Mouse (Mus musculus): ENCODE measurements around the gene Fzd2.

Fzd2 gene

DNA sequence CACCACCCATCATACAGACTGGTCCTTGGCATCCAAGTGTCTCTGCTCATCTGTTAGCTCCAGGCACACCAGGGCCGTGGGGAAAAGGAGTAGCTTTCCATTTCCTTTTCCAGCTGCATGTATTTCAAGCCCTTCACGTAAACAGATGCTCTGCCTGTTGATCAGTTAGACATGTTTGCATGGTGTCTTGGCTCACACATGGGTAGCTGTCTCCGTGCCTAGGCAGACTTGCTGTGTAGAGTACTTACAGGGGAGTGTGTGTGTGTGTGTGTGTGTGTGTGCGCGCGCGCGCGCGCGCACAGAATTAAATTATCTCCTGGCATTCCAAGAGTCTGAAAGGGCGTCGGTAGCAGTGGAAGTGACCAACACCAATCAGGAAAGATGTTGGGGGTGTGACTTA, 42.0 kb downstream of the Fzd2 start:
- in situ Hi-C loops (cut with MboI; ENCODE audit: low pct_unique_long_range_greater_than_20kb in 1 of 2, low sequenced_read_pairs in 2 of 2, unreplicated experiment in 1 of 2): loop anchor here (5.0 to 10.0 kb wide), 2 partner anchors 39 to 181 kb away; no protein-coding TSS in a partner anchor

- in situ Hi-C loops (cut with MboI; ENCODE audit: low pct_unique_long_range_greater_than_20kb in 1 of 2, low sequenced_read_pairs in 2 of 2, unreplicated experiment in 1 of 2): loop anchor here (5.0 to 10.0 kb wide), 2 partner anchors 41 to 183 kb away; no protein-coding TSS in a partner anchor
These were observed 43.7 kb downstream of the Fzd2 start for GRCm38 (mm10) chr11:102647885-102648284.

DNA sequence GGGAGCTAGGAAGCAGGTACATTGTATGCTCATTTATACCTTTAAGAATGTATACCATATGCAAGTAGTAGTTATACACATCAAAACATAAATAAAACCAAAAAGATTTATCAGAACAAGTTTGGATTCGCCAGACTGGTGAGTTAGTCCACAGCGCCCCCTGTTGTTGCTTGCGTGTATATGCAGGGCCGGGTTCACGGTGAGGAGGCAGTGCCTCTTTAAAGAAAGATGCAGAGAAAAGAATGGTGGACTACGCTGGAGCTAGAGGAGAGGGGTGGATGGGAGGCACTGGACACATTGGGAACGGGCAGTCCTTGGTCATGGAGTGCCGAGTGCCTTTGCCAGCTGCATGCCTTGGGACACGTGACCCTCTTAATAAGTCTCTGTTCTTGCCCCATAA, 47.2 kb downstream of the Fzd2 start:
- in situ Hi-C loops (cut with MboI; ENCODE audit: low pct_unique_long_range_greater_than_20kb in 1 of 2, low sequenced_read_pairs in 2 of 2, unreplicated experiment in 1 of 2): loop anchor here in 1 of 2 experiments (5.0 to 10.0 kb wide), 2 partner anchors 84 to 177 kb away; partner anchors contain the start of gene Itga2b

GRCm38 (mm10) chr11:102652844-102653243, 48.6 kb downstream of the Fzd2 start:
- in situ Hi-C loops (cut with MboI; ENCODE audit: low pct_unique_long_range_greater_than_20kb in 1 of 2, low sequenced_read_pairs in 2 of 2, unreplicated experiment in 1 of 2): loop anchor here in 1 of 2 experiments (5.0 to 10.0 kb wide), 2 partner anchors 86 to 178 kb away; partner anchors contain the start of gene Itga2b

DNA sequence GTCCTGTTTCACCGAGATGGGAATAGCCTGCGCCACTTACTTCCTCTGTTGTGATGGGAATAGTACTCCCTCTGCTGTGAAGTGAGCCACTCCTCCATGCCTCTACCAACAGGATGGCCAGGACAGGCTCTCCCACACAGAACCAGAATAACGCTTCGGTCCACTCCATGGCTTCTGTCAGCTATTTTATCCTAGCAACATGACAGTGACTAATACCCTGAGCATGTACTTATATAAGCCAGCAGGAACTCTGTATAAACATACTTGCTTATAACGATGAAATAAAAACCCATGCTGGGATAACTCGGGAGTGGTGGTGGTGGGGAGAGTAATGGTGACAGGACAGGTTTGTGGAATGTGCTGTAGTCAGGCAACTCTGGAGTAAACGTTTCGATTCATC, 51.7 kb downstream of the Fzd2 start:
- in situ Hi-C loops (cut with MboI; ENCODE audit: low pct_unique_long_range_greater_than_20kb in 1 of 2, low sequenced_read_pairs in 2 of 2, unreplicated experiment in 1 of 2): loop anchor here in 1 of 2 experiments (10.0 kb wide), 1 partner anchor 181 kb away; the partner anchor contains the start of gene Itga2b

GRCm38 (mm10) chr11:102656326-102656926, 52.2 kb downstream of the Fzd2 start:
- in situ Hi-C loops (cut with MboI; ENCODE audit: low pct_unique_long_range_greater_than_20kb in 1 of 2, low sequenced_read_pairs in 2 of 2, unreplicated experiment in 1 of 2): loop anchor here in 1 of 2 experiments (10.0 kb wide), 1 partner anchor 182 kb away; the partner anchor contains the start of gene Itga2b

DNA sequence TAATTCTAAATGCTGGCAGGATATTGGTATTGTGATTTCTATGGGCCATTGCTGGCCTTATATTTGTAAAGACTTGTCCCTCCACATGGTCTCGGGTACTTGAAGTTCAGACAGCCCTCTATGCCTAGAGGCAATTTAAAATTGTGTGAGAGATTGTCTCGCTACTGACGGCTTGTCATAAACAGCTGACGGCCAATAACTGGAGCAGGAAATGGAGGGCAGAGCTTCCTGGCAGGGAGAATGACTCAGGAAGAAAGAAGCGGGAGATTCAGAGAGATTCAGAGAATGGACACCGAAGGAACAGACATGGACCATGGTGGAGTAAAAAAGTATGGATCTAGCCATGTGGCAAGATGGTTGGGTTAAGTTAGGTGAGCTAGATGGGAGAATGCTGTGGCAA, 52.7 kb downstream of the Fzd2 start:
- in situ Hi-C loops (cut with MboI; ENCODE audit: low pct_unique_long_range_greater_than_20kb in 1 of 2, low sequenced_read_pairs in 2 of 2, unreplicated experiment in 1 of 2): loop anchor here in 1 of 2 experiments (10.0 kb wide), 1 partner anchor 182 kb away; the partner anchor contains the start of gene Itga2b
